Mouse (Mus musculus) CD8-positive naive resting alpha-beta T cell, adult 2 months (primary cell): ENCODE measurements around the gene Arhgef2.
A peak's percentile ranks its signal among the peaks of the same experiment; 100 is the strongest.
"Not testable (repeated sequence)": the region's sequence is repeated elsewhere in the genome, so short reads cannot be mapped to it uniquely, and the experiment has no call there.

Source experiments
- DNase-seq, 2 experiments: peaks; one replicate each; pipeline ENCODE4 v3.0.0; 2022; ENCODE audit warnings: low read depth in 2 of 2, low spot score in 2 of 2

Arhgef2 gene

GRCm38 (mm10) chr3:88605666-88606065 is at the start of gene Arhgef2:
Gene Arhgef2, plus strand, starts transcription at chr3:88605966.
- not testable (repeated sequence) for DNase-seq

- no peak for DNase-seq
Measured at GRCm38 (mm10) chr3:88556616-88557015, 49.1 kb upstream of the Arhgef2 start.

- no peak for DNase-seq
Measured at GRCm38 (mm10) chr3:88559596-88559995, 46.2 kb upstream of the Arhgef2 start.

GRCm38 (mm10) chr3:88561989-88562388 is 43.8 kb upstream of the Arhgef2 start:
- DNase-seq: no peak

GRCm38 (mm10) chr3:88563442-88563841 is 42.3 kb upstream of the Arhgef2 start:
- DNase-seq: no peak

GRCm38 (mm10) chr3:88563966-88564365 is 41.8 kb upstream of the Arhgef2 start:
- no peak for DNase-seq

- no peak for DNase-seq
Measured at GRCm38 (mm10) chr3:88566116-88566515, 39.6 kb upstream of the Arhgef2 start.

- DNase-seq: no peak
Measured at GRCm38 (mm10) chr3:88566536-88567061, 39.2 kb upstream of the Arhgef2 start.

- DNase-seq: no peak
Measured at GRCm38 (mm10) chr3:88567892-88568291, 37.9 kb upstream of the Arhgef2 start.

GRCm38 (mm10) chr3:88568615-88569014 is 37.2 kb upstream of the Arhgef2 start:
- no peak for DNase-seq

- no peak for DNase-seq
Measured at GRCm38 (mm10) chr3:88569093-88569492, 36.7 kb upstream of the Arhgef2 start.

GRCm38 (mm10) chr3:88569694-88570093 is 36.1 kb upstream of the Arhgef2 start:
- DNase-seq: no peak

- DNase-seq: no peak
Measured at GRCm38 (mm10) chr3:88570341-88570740, 35.4 kb upstream of the Arhgef2 start.

- no peak for DNase-seq
Measured at GRCm38 (mm10) chr3:88571856-88572255, 33.9 kb upstream of the Arhgef2 start.

- DNase-seq: no peak
Measured at GRCm38 (mm10) chr3:88572835-88573234, 32.9 kb upstream of the Arhgef2 start.

- no peak for DNase-seq
Measured at GRCm38 (mm10) chr3:88573810-88574209, 32.0 kb upstream of the Arhgef2 start.

GRCm38 (mm10) chr3:88575540-88575939 is 30.2 kb upstream of the Arhgef2 start, which contains the start of gene Ssr2:
Gene Ssr2, plus strand, starts transcription at chr3:88575876.
- DNase-seq: no peak

GRCm38 (mm10) chr3:88577846-88578245 is 27.9 kb upstream of the Arhgef2 start:
- DNase-seq: not testable (repeated sequence)

- DNase-seq: no peak
Measured at GRCm38 (mm10) chr3:88578498-88579424, 27.0 kb upstream of the Arhgef2 start.

- DNase-seq: peak; percentile 32 to 60
Measured at GRCm38 (mm10) chr3:88579454-88580117, 26.2 kb upstream of the Arhgef2 start.

GRCm38 (mm10) chr3:88585769-88586168 is 20.0 kb upstream of the Arhgef2 start:
- no peak for DNase-seq

GRCm38 (mm10) chr3:88586640-88587039 is 19.1 kb upstream of the Arhgef2 start:
- no peak for DNase-seq
